Mouse (Mus musculus): ENCODE measurements around the gene Mtmr10. TPM values are rescaled to one million over a fixed set of nuclear protein-coding genes. Genes with fewer than 3 reads are reported as not detected.

The Mtmr10 gene
- polyA plus RNA-seq, 1 experiment, result 0.02 TPM

- Histone ChIP-seq H3K9me3 (ENCODE audit: control insufficient read depth, low read length) (no peaks in the 10 kb centered on the region), H3K4me3 (replicated peaks) (no peak overlapping the region), H3K36me3 (ENCODE audit: control insufficient read depth) (no peaks in the 10 kb centered on the region), H3K4me1 (ENCODE audit: control insufficient read depth) (no peaks in the 10 kb centered on the region), H3K27me3 (ENCODE audit: control insufficient read depth) (no peaks in the 10 kb centered on the region)
- TF ChIP-seq TAL1 (IDR thresholded peaks at IDR 0.05; ENCODE audit: low read length), result no peak
- TF ChIP-seq GATA1 (IDR thresholded peaks at IDR 0.05; ENCODE audit: low read length), result no peak
Observed at GRCm38 (mm10) chr7:64249715-64250114, 37.7 kb upstream of the Mtmr10 start.

- Histone ChIP-seq H3K9me3 (ENCODE audit: control insufficient read depth, low read length) (no peaks in the 10 kb centered on the region), H3K27me3 (ENCODE audit: control insufficient read depth) (no peaks in the 10 kb centered on the region), H3K36me3 (ENCODE audit: control insufficient read depth) (no peaks in the 10 kb centered on the region), H3K4me1 (ENCODE audit: control insufficient read depth) (no peaks in the 10 kb centered on the region), H3K4me3 (replicated peaks) (no peak overlapping the region)
- TF ChIP-seq TAL1 (IDR thresholded peaks at IDR 0.05; ENCODE audit: low read length) (no peak), GATA1 (IDR thresholded peaks at IDR 0.05; ENCODE audit: low read length) (no peak)
Observed at GRCm38 (mm10) chr7:64250417-64250816, 37.0 kb upstream of the Mtmr10 start.

- Histone ChIP-seq H3K9me3 (ENCODE audit: control insufficient read depth, low read length) (no peaks in the 10 kb centered on the region), H3K4me1 (ENCODE audit: control insufficient read depth) (no peaks in the 10 kb centered on the region), H3K27me3 (ENCODE audit: control insufficient read depth) (no peaks in the 10 kb centered on the region), H3K4me3 (replicated peaks) (no peak overlapping the region), H3K36me3 (ENCODE audit: control insufficient read depth) (no peaks in the 10 kb centered on the region)
- no peak for TF ChIP-seq GATA1 (IDR thresholded peaks at IDR 0.05; ENCODE audit: low read length)
- no peak for TF ChIP-seq TAL1 (IDR thresholded peaks at IDR 0.05; ENCODE audit: low read length)
Observed at GRCm38 (mm10) chr7:64253736-64254135, 33.7 kb upstream of the Mtmr10 start.

GRCm38 (mm10) chr7:64265502-64266279 is 21.8 kb upstream of the Mtmr10 start:
- TF ChIP-seq GATA1 (IDR thresholded peaks at IDR 0.05; ENCODE audit: low read length) (no peak), TAL1 (IDR thresholded peaks at IDR 0.05; ENCODE audit: low read length) (no peak)
- peaks cover 13% of the 10 kb centered on the region; the same call in 1 of the 2 replicates for H3K9me3 ChIP-seq (ENCODE audit: control insufficient read depth, low read length)
- H3K4me1 ChIP-seq (ENCODE audit: control insufficient read depth), result no peaks in the 10 kb centered on the region
- no peaks in the 10 kb centered on the region for H3K36me3 ChIP-seq (ENCODE audit: control insufficient read depth)
- H3K27me3 ChIP-seq (ENCODE audit: control insufficient read depth), result peaks cover 22% of the 10 kb centered on the region
- H3K4me3 ChIP-seq (replicated peaks), result no peak overlapping the region

GRCm38 (mm10) chr7:64266587-64266986 is 20.9 kb upstream of the Mtmr10 start:
- Histone ChIP-seq H3K9me3 (ENCODE audit: control insufficient read depth, low read length) (peaks cover 13% of the 10 kb centered on the region; the same call in 1 of the 2 replicates), H3K36me3 (ENCODE audit: control insufficient read depth) (no peaks in the 10 kb centered on the region), H3K4me1 (ENCODE audit: control insufficient read depth) (no peaks in the 10 kb centered on the region), H3K4me3 (replicated peaks) (no peak overlapping the region), H3K27me3 (ENCODE audit: control insufficient read depth) (peaks cover 22% of the 10 kb centered on the region)
- no peak for TF ChIP-seq TAL1 (IDR thresholded peaks at IDR 0.05; ENCODE audit: low read length)

GRCm38 (mm10) chr7:64271926-64272325 is 15.5 kb upstream of the Mtmr10 start:
- Histone ChIP-seq H3K36me3 (ENCODE audit: control insufficient read depth) (no peaks in the 10 kb centered on the region), H3K4me3 (replicated peaks) (no peak overlapping the region), H3K4me1 (ENCODE audit: control insufficient read depth) (no peaks in the 10 kb centered on the region), H3K9me3 (ENCODE audit: control insufficient read depth, low read length) (peaks cover 5% of the 10 kb centered on the region; the same call in 1 of the 2 replicates), H3K27me3 (ENCODE audit: control insufficient read depth) (peaks cover 22% of the 10 kb centered on the region)
- TF ChIP-seq TAL1 (IDR thresholded peaks at IDR 0.05; ENCODE audit: low read length) (no peak), GATA1 (IDR thresholded peaks at IDR 0.05; ENCODE audit: low read length) (no peak)

GRCm38 (mm10) chr7:64275518-64275917 is 11.9 kb upstream of the Mtmr10 start:
- Histone ChIP-seq H3K4me1 (ENCODE audit: control insufficient read depth) (no peaks in the 10 kb centered on the region), H3K27me3 (ENCODE audit: control insufficient read depth) (no peaks in the 10 kb centered on the region), H3K36me3 (ENCODE audit: control insufficient read depth) (no peaks in the 10 kb centered on the region), H3K4me3 (replicated peaks) (no peak overlapping the region), H3K9me3 (ENCODE audit: control insufficient read depth, low read length) (no peaks in the 10 kb centered on the region)
- no peak for TF ChIP-seq GATA1 (IDR thresholded peaks at IDR 0.05; ENCODE audit: low read length)
- TF ChIP-seq TAL1 (IDR thresholded peaks at IDR 0.05; ENCODE audit: low read length), result no peak

- no peaks in the 10 kb centered on the region for H3K4me1 ChIP-seq (ENCODE audit: control insufficient read depth)
- no peak overlapping the region for H3K4me3 ChIP-seq (replicated peaks)
- TF ChIP-seq TAL1 (IDR thresholded peaks at IDR 0.05; ENCODE audit: low read length), result no peak
- no peak for TF ChIP-seq GATA1 (IDR thresholded peaks at IDR 0.05; ENCODE audit: low read length)
Observed at GRCm38 (mm10) chr7:64276921-64277320, 10.5 kb upstream of the Mtmr10 start.

GRCm38 (mm10) chr7:64278526-64278925 is 8.9 kb upstream of the Mtmr10 start:
- Histone ChIP-seq H3K4me3 (replicated peaks) (no peak overlapping the region), H3K4me1 (ENCODE audit: control insufficient read depth) (no peaks in the 10 kb centered on the region), H3K9me3 (ENCODE audit: control insufficient read depth, low read length) (no peaks in the 10 kb centered on the region), H3K36me3 (ENCODE audit: control insufficient read depth) (no peaks in the 10 kb centered on the region), H3K27me3 (ENCODE audit: control insufficient read depth) (no peaks in the 10 kb centered on the region)
- TF ChIP-seq TAL1 (IDR thresholded peaks at IDR 0.05; ENCODE audit: low read length), result no peak
- TF ChIP-seq GATA1 (IDR thresholded peaks at IDR 0.05; ENCODE audit: low read length), result no peak

More at GRCm38 (mm10) chr7:64276921-64277320, 10.5 kb upstream of the Mtmr10 start:
- no peaks in the 10 kb centered on the region for H3K36me3 ChIP-seq (ENCODE audit: control insufficient read depth)
- no peaks in the 10 kb centered on the region for H3K9me3 ChIP-seq (ENCODE audit: control insufficient read depth, low read length)
- no peaks in the 10 kb centered on the region for H3K27me3 ChIP-seq (ENCODE audit: control insufficient read depth)
